Mouse (Mus musculus) kidney, postnatal 0 days (tissue): ENCODE data around the gene Arid3a. TPM values are rescaled to one million over a fixed set of nuclear protein-coding genes. Genes with fewer than 3 reads are reported as not detected.

ENCODE experiments used
- ATAC-seq: fragments of 200-750 bp; cut with Nextera tagmentation; replicated peaks from 2 replicates; pipeline ENCODE4 v1.8.0; 2017; ENCODE audit warnings: low read depth, moderate number of reproducible peaks, moderate TSS enrichment, moderate library complexity; ENCODE audit not compliant: low FRiP score
- DNase-seq: peaks from one replicate; pipeline ENCODE4 v3.0.0-alpha.2; 2016; ENCODE audit warnings: low spot score
- H3K27ac ChIP-seq: fragments of 300-500 bp; sonication (generic); 2 replicates; pipeline ENCODE4 v1.5.1; 2014; ENCODE audit warnings: mild to moderate bottlenecking
- H3K27me3 ChIP-seq: fragments of 300-500 bp; sonication (generic); 2 replicates; pipeline ENCODE4 v1.6.1; 2014; ENCODE audit warnings: low read length, mixed read lengths; ENCODE audit not compliant: insufficient read depth
- H3K36me3 ChIP-seq: fragments of 300-500 bp; sonication (generic); 2 replicates; pipeline ENCODE4 v1.6.1; 2014; ENCODE audit warnings: low read length, mixed read lengths; ENCODE audit not compliant: insufficient read depth
- H3K4me1 ChIP-seq: fragments of 300-500 bp; sonication (generic); replicated peaks from 2 replicates; pipeline ENCODE4 v1.6.1; 2014; ENCODE audit warnings: antibody characterized with exemption, low read length, mixed read lengths; ENCODE audit not compliant: insufficient read depth
- H3K4me2 ChIP-seq: fragments of 300-500 bp; sonication (generic); 2 replicates; pipeline ENCODE4 v1.6.1; 2014; ENCODE audit warnings: mild to moderate bottlenecking, low read length, moderate library complexity, mixed read lengths
- H3K4me3 ChIP-seq: fragments of 300-500 bp; sonication (generic); replicated peaks from 2 replicates; pipeline ENCODE4 v1.5.1; 2014; ENCODE audit warnings: low read depth, low read length
- H3K9ac ChIP-seq: fragments of 300-500 bp; sonication (generic); 2 replicates; pipeline ENCODE4 v1.6.1; 2014; ENCODE audit warnings: low read depth, low read length
- H3K9me3 ChIP-seq: fragments of 300-500 bp; sonication (generic); replicated peaks from 2 replicates; pipeline ENCODE4 v1.6.1; 2016; ENCODE audit warnings: low read length, inconsistent platforms, mixed read lengths
- CTCF ChIP-seq: IDR thresholded peaks from 2 replicates; pipeline ENCODE4 v1.5.1; 2016; ENCODE audit warnings: antibody characterized with exemption, low read depth, mild to moderate bottlenecking, moderate library complexity
- WGBS: fragments of 180-500 bp; shearing (Covaris S2); extraction: QIAGEN DNeasy Blood & Tissue Kit; methylation state at CpG from one replicate; pipeline ENCODE4 v1.1.7; 2014; 5-methylcytosine and 5-hydroxymethylcytosine counted together
- polyA plus RNA-seq: library from polyadenylated mRNA; unstranded; fragments of >200 nt; fragmentation: Nextera tagmentation; extraction: Ambion mirVana; gene quantifications from 2 replicates; pipeline ENCODE4 v1.2.1, GENCODE M21; 2015

The Arid3a gene
- polyA plus RNA-seq, 1 experiment from 2014 or later, result 4.1 TPM

- H3K4me2 ChIP-seq, result peak overlapping the region; percentile 50
- DNase-seq (no peak), ATAC-seq (no peak)
- peak overlapping the region; percentile 16 for H3K4me3 ChIP-seq
- TF ChIP-seq CTCF, result no peak
- H3K4me1 ChIP-seq, result peaks cover 28% of the 10 kb centered on the region
- 11% methylated on average over 35 of the region's 35 CpGs for WGBS
- peak overlapping the region; percentile 29; the same call in 1 of the 2 replicates for H3K9ac ChIP-seq
- no peaks in the 10 kb centered on the region for H3K36me3 ChIP-seq
- H3K27me3 ChIP-seq, result peaks cover 46% of the 10 kb centered on the region
- H3K9me3 ChIP-seq, result no peaks in the 10 kb centered on the region
- no peak overlapping the region for H3K27ac ChIP-seq
Observed at GRCm38 (mm10) chr10:79918231-79919078, 8.4 kb upstream of the Arid3a start.

GRCm38 (mm10) chr10:79919251-79919849, 7.5 kb upstream of the Arid3a start:
- no peak for DNase-seq
- WGBS, result 8% methylated on average over 21 of the region's 21 CpGs
- H3K36me3 ChIP-seq, result no peaks in the 10 kb centered on the region
- no peak for ATAC-seq
- 0 out of 2 replicates have a peak overlapping the region, but pooled peaks have one; percentile 35 for H3K9ac ChIP-seq
- no peak overlapping the region for H3K27ac ChIP-seq
- H3K9me3 ChIP-seq, result no peaks in the 10 kb centered on the region
- H3K4me3 ChIP-seq, result no peak overlapping the region
- peak overlapping the region; percentile 50 for H3K4me2 ChIP-seq
- no peak for TF ChIP-seq CTCF
- H3K4me1 ChIP-seq, result peaks cover 28% of the 10 kb centered on the region
- H3K27me3 ChIP-seq, result peaks cover 46% of the 10 kb centered on the region

- Histone ChIP-seq H3K9ac (no peak overlapping the region), H3K27me3 (peaks cover 46% of the 10 kb centered on the region), H3K4me3 (peak overlapping the region; percentile 26; the same call in 1 of the 2 replicates), H3K36me3 (no peaks in the 10 kb centered on the region), H3K4me1 (peaks cover 27% of the 10 kb centered on the region), H3K4me2 (peak overlapping the region; percentile 48), H3K27ac (no peak overlapping the region), H3K9me3 (no peaks in the 10 kb centered on the region)
- no peak for TF ChIP-seq CTCF
- 16% methylated on average over 26 of the region's 26 CpGs for WGBS
- DNase-seq, result no peak
- 0 out of 2 replicates have a peak, but pooled peaks have one; percentile 9 for ATAC-seq
Observed at GRCm38 (mm10) chr10:79920056-79920890, 6.6 kb upstream of the Arid3a start.

GRCm38 (mm10) chr10:79920958-79921535, 5.8 kb upstream of the Arid3a start, which contains the start of gene R3hdm4:
Gene R3hdm4, minus strand, starts transcription at chr10:79921208.
- no peak for ATAC-seq
- H3K36me3 ChIP-seq, result no peaks in the 10 kb centered on the region
- H3K9ac ChIP-seq, result 0 out of 2 replicates have a peak within 1 kb of the TSS, but pooled peaks have one; percentile 35
- DNase-seq, result no peak
- TF ChIP-seq CTCF, result no peak
- peaks cover 20% of the 10 kb centered on the region for H3K4me1 ChIP-seq
- H3K9me3 ChIP-seq, result no peaks in the 10 kb centered on the region
- H3K27ac ChIP-seq, result no peak within 1 kb of the TSS
- peak within 1 kb of the TSS; percentile 26 for H3K4me3 ChIP-seq
- H3K27me3 ChIP-seq, result peaks cover 46% of the 10 kb centered on the region
- H3K4me2 ChIP-seq, result peak within 1 kb of the TSS; percentile 48
- WGBS, result 7% methylated on average over 37 of the region's 41 CpGs

GRCm38 (mm10) chr10:79921572-79921971, 5.3 kb upstream of the Arid3a start:
- Histone ChIP-seq H3K4me1 (peaks cover 18% of the 10 kb centered on the region), H3K27me3 (peaks cover 46% of the 10 kb centered on the region), H3K4me2 (peak overlapping the region; percentile 48), H3K36me3 (no peaks in the 10 kb centered on the region), H3K9me3 (no peaks in the 10 kb centered on the region), H3K9ac (0 out of 2 replicates have a peak overlapping the region, but pooled peaks have one; percentile 35), H3K27ac (no peak overlapping the region), H3K4me3 (peak overlapping the region; percentile 26)
- WGBS, result 4% methylated on average over 34 of the region's 34 CpGs
- ATAC-seq, result no peak
- DNase-seq, result no peak
- no peak for TF ChIP-seq CTCF
